Mouse (Mus musculus): ENCODE data around the gene Irf2bp1. TPM values are rescaled to one million over a fixed set of nuclear protein-coding genes. Genes with fewer than 3 reads are reported as not detected.

Gene Irf2bp1
- polyA plus RNA-seq, 1 experiment from 2014 or later, result 32.4 TPM

GRCm38 (mm10) chr7:19004631-19005079 is 811 bp downstream of the Irf2bp1 start:
- Histone ChIP-seq H3K9ac (peak overlapping the region; percentile 87), H3K27ac (peak overlapping the region; percentile 88), H3K4me1 (replicated peaks; ENCODE audit: control insufficient read depth, insufficient read depth, low read length) (peaks cover 23% of the 10 kb centered on the region), H3K4me3 (replicated peaks; ENCODE audit: low read length) (peak overlapping the region; percentile 77), H3K4me2 (replicated peaks) (peak overlapping the region; percentile 92), H3K27me3 (ENCODE audit: control insufficient read depth, insufficient read depth, low read length) (no peaks in the 10 kb centered on the region), H3K36me3 (replicated peaks; ENCODE audit: control insufficient read depth, insufficient read depth) (peaks cover 44% of the 10 kb centered on the region), H3K9me3 (ENCODE audit: control insufficient read depth, low read length) (no peaks in the 10 kb centered on the region)
- peak; percentile 1; the same call in 1 of the 2 replicates for ATAC-seq (ENCODE audit: low FRiP score)
- WGBS, result 5% methylated on average over 34 of the region's 34 CpGs
- DNase-seq (ENCODE audit: low spot score), result no peak

- ATAC-seq (ENCODE audit: low FRiP score) (no peak), DNase-seq (ENCODE audit: low spot score) (no peak)
- Histone ChIP-seq H3K27me3 (ENCODE audit: control insufficient read depth, insufficient read depth, low read length) (no peaks in the 10 kb centered on the region), H3K4me2 (replicated peaks) (peak overlapping the region; percentile 92), H3K9me3 (ENCODE audit: control insufficient read depth, low read length) (no peaks in the 10 kb centered on the region), H3K9ac (0 out of 2 replicates have a peak overlapping the region, but pooled peaks have one; percentile 87), H3K4me3 (replicated peaks; ENCODE audit: low read length) (peak overlapping the region; percentile 77), H3K27ac (no peak overlapping the region), H3K36me3 (replicated peaks; ENCODE audit: control insufficient read depth, insufficient read depth) (peaks cover 39% of the 10 kb centered on the region), H3K4me1 (replicated peaks; ENCODE audit: control insufficient read depth, insufficient read depth, low read length) (peaks cover 23% of the 10 kb centered on the region)
- WGBS, result 80% methylated on average over 34 of the region's 34 CpGs
Measured at GRCm38 (mm10) chr7:19005417-19006121, 1.7 kb downstream of the Irf2bp1 start.

GRCm38 (mm10) chr7:19006476-19006875 is 2.6 kb downstream of the Irf2bp1 start:
- Histone ChIP-seq H3K9me3 (ENCODE audit: control insufficient read depth, low read length) (no peaks in the 10 kb centered on the region), H3K27me3 (ENCODE audit: control insufficient read depth, insufficient read depth, low read length) (no peaks in the 10 kb centered on the region), H3K9ac (no peak overlapping the region), H3K4me2 (replicated peaks) (peak overlapping the region; percentile 92; the same call in 1 of the 2 replicates), H3K36me3 (replicated peaks; ENCODE audit: control insufficient read depth, insufficient read depth) (peaks cover 33% of the 10 kb centered on the region), H3K27ac (no peak overlapping the region), H3K4me1 (replicated peaks; ENCODE audit: control insufficient read depth, insufficient read depth, low read length) (peaks cover 23% of the 10 kb centered on the region), H3K4me3 (replicated peaks; ENCODE audit: low read length) (no peak overlapping the region)
- DNase-seq (ENCODE audit: low spot score), result peak; percentile 87
- 8% methylated on average over 12 of the region's 12 CpGs for WGBS
- no peak for ATAC-seq (ENCODE audit: low FRiP score)

GRCm38 (mm10) chr7:19007026-19007977 is 3.5 kb downstream of the Irf2bp1 start:
- H3K36me3 ChIP-seq (replicated peaks; ENCODE audit: control insufficient read depth, insufficient read depth), result peaks cover 33% of the 10 kb centered on the region
- peaks cover 28% of the 10 kb centered on the region for H3K4me1 ChIP-seq (replicated peaks; ENCODE audit: control insufficient read depth, insufficient read depth, low read length)
- H3K4me3 ChIP-seq (replicated peaks; ENCODE audit: low read length), result no peak overlapping the region
- no peak overlapping the region for H3K4me2 ChIP-seq (replicated peaks)
- no peaks in the 10 kb centered on the region for H3K27me3 ChIP-seq (ENCODE audit: control insufficient read depth, insufficient read depth, low read length)
- 74% methylated on average over 13 of the region's 13 CpGs for WGBS
- no peak for ATAC-seq (ENCODE audit: low FRiP score)
- no peak for DNase-seq (ENCODE audit: low spot score)
- 0 out of 2 replicates have a peak overlapping the region, but pooled peaks have one; percentile 22 for H3K9ac ChIP-seq
- no peak overlapping the region for H3K27ac ChIP-seq
- H3K9me3 ChIP-seq (ENCODE audit: control insufficient read depth, low read length), result no peaks in the 10 kb centered on the region

- H3K4me2 ChIP-seq (replicated peaks), result no peak overlapping the region
- H3K27me3 ChIP-seq (ENCODE audit: control insufficient read depth, insufficient read depth, low read length), result no peaks in the 10 kb centered on the region
- H3K9ac ChIP-seq, result no peak overlapping the region
- 81% methylated on average over 7 of the region's 7 CpGs for WGBS
- H3K27ac ChIP-seq, result no peak overlapping the region
- H3K4me3 ChIP-seq (replicated peaks; ENCODE audit: low read length), result no peak overlapping the region
- H3K36me3 ChIP-seq (replicated peaks; ENCODE audit: control insufficient read depth, insufficient read depth), result peaks cover 28% of the 10 kb centered on the region
- H3K4me1 ChIP-seq (replicated peaks; ENCODE audit: control insufficient read depth, insufficient read depth, low read length), result peaks cover 19% of the 10 kb centered on the region
- DNase-seq (ENCODE audit: low spot score) (no peak), ATAC-seq (ENCODE audit: low FRiP score) (no peak)
- H3K9me3 ChIP-seq (ENCODE audit: control insufficient read depth, low read length), result no peaks in the 10 kb centered on the region
Measured at GRCm38 (mm10) chr7:19010581-19010980, 6.7 kb downstream of the Irf2bp1 start.

GRCm38 (mm10) chr7:19012025-19012621 is 8.3 kb downstream of the Irf2bp1 start:
- Histone ChIP-seq H3K4me1 (replicated peaks; ENCODE audit: control insufficient read depth, insufficient read depth, low read length) (0 out of 2 replicates have a peak, but pooled peaks cover 7% of the 10 kb centered on the region), H3K27me3 (ENCODE audit: control insufficient read depth, insufficient read depth, low read length) (no peaks in the 10 kb centered on the region), H3K4me3 (replicated peaks; ENCODE audit: low read length) (peak overlapping the region; percentile 2; the same call in 1 of the 2 replicates), H3K27ac (no peak overlapping the region), H3K9me3 (ENCODE audit: control insufficient read depth, low read length) (no peaks in the 10 kb centered on the region), H3K4me2 (replicated peaks) (peak overlapping the region; percentile 53), H3K36me3 (replicated peaks; ENCODE audit: control insufficient read depth, insufficient read depth) (peaks cover 15% of the 10 kb centered on the region), H3K9ac (peak overlapping the region; percentile 60)
- 3% methylated on average over 28 of the region's 31 CpGs for WGBS
- DNase-seq (ENCODE audit: low spot score) (no peak), ATAC-seq (ENCODE audit: low FRiP score) (no peak)

- WGBS, result 63% methylated on average over 2 of the region's 2 CpGs
- Histone ChIP-seq H3K27ac (no peak overlapping the region), H3K27me3 (ENCODE audit: control insufficient read depth, insufficient read depth, low read length) (no peaks in the 10 kb centered on the region), H3K4me1 (replicated peaks; ENCODE audit: control insufficient read depth, insufficient read depth, low read length) (0 out of 2 replicates have a peak, but pooled peaks cover 7% of the 10 kb centered on the region), H3K9ac (no peak overlapping the region), H3K4me2 (replicated peaks) (no peak overlapping the region), H3K36me3 (replicated peaks; ENCODE audit: control insufficient read depth, insufficient read depth) (peaks cover 7% of the 10 kb centered on the region; the same call in 1 of the 2 replicates), H3K4me3 (replicated peaks; ENCODE audit: low read length) (no peak overlapping the region), H3K9me3 (ENCODE audit: control insufficient read depth, low read length) (no peaks in the 10 kb centered on the region)
- DNase-seq (ENCODE audit: low spot score) (no peak), ATAC-seq (ENCODE audit: low FRiP score) (no peak)
Measured at GRCm38 (mm10) chr7:19012882-19013281, 9.0 kb downstream of the Irf2bp1 start.

GRCm38 (mm10) chr7:19014452-19014851 is 10.6 kb downstream of the Irf2bp1 start:
- DNase-seq (ENCODE audit: low spot score) (no peak), ATAC-seq (ENCODE audit: low FRiP score) (no peak)
- H3K4me2 ChIP-seq (replicated peaks), result no peak overlapping the region
- H3K9me3 ChIP-seq (ENCODE audit: control insufficient read depth, low read length), result no peaks in the 10 kb centered on the region
- H3K36me3 ChIP-seq (replicated peaks; ENCODE audit: control insufficient read depth, insufficient read depth), result no peaks in the 10 kb centered on the region
- WGBS, result 62% methylated on average over 15 of the region's 15 CpGs
- no peak overlapping the region for H3K27ac ChIP-seq
- no peaks in the 10 kb centered on the region for H3K27me3 ChIP-seq (ENCODE audit: control insufficient read depth, insufficient read depth, low read length)
- H3K9ac ChIP-seq, result no peak overlapping the region
- H3K4me3 ChIP-seq (replicated peaks; ENCODE audit: low read length), result no peak overlapping the region
- H3K4me1 ChIP-seq (replicated peaks; ENCODE audit: control insufficient read depth, insufficient read depth, low read length), result 0 out of 2 replicates have a peak, but pooled peaks cover 7% of the 10 kb centered on the region
